Mouse (Mus musculus): ENCODE data around the gene Pbx3. TPM values are rescaled to one million over a fixed set of nuclear protein-coding genes. Genes with fewer than 3 reads are reported as not detected.

Gene Pbx3
- 4.9 to 6.3 TPM (median 5.2 TPM) in 4 replicates for total RNA-seq (2023; ENCODE audit: inconsistent age)

DNA sequence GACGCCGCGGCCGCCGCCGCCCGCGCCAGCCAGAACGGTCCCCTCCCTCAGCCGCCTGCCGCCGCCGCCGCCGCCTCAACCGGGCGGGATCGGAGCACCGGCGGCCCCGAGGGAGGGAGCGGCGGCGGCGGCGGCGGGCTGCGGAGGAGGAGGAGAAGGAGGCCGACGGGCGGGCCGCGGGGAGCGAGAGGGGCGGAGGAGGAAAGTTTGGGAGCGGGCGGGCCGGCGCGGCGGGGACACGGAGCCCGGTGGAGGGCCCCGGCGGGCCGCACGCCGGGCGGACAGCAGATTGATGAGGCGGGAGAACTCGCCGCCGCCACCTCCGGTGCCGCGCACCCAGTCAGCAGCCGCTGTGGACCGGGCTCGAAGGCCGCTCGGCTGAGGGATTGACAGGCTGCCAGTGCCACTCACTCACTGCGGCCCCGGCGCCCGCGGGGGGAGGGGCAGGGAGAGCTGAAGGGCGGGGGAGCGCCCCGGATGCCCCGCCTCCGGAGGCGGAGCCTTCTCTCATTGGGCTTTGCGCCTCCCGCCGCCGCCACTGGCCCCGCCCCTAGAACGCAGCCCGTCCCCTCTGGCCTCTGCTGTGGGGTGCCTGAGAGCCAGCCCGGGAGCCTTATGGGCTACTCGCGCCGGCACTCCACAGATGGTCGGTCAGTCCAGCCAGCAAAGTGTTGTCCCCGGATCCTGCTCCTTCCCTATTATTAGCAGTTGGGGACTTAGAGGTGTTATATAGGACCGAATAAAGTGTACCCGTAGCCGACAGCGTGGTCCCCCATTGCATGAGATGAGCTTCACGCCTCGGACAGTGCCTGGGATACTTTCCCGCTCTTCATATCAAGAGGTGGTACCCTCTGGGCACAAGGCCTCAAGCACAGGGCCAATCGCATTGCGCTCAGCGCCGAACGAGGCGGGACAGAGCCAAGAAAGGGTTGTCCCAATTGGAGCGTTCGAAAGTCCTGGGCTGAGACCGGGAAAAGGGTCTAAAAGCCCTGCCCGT, at the start of gene Pbx3:
Pbx3 (minus strand) TSS at position 838 of the 997 bp plus-strand sequence.

DNA sequence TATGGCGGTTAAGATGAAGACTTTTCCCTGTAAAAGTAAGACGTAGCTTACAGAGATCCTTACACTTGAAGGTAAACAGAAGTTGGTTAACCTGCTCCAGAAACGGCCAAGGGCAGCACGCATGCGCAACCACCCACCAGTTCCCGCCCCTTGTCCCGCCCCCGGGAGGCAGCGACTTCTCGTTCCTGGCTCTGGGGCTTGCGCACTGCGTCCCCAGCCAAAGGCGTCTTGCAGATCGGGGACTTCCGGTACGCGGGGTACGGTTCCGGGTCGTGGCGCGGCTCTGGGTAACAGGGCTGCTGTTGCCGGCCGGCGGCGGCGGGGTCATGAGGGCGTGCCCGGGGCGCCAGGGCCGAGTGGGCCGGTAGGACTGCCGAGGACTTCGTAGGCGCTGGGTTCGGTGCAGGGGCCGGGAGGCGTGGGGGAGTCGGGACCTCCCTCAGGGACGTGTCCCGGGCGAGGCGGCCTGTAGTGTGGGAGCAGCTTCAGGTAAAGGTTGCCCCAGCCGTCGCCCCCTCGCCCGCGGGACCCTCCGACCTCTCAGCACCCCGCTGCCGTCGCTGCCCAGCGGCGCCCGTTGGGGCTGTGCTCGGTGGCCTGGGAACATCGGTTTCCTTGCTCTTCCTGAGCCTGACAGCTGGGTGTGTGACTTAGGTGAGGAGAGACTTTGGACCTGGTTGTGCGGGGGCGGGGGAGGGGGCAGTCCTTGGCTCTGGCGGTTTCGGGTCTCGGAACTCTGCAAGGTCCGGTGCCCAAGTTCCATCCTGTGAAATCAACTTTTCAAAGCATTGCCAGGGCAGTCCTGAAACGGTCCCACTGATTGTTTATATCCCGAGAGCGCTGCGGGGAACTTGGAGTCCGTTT, 33.9 kb upstream of the Pbx3 start, which contains the start of gene Mapkap1:
Mapkap1 (plus strand) TSS at position 171 of the 864 bp plus-strand sequence.

Other genes starting within 250 kb of the Pbx3 start
- 50.5 to 78.1 TPM (median 59.5 TPM) in 4 replicates for gene Mapkap1, start 33.6 kb upstream of the Pbx3 start, total RNA-seq (2023; ENCODE audit: inconsistent age)

Data from B cell, adult (primary cell).